Mouse (Mus musculus) forebrain, embryonic 12.5 days (tissue): ENCODE data around the gene Fkbp2. TPM values are rescaled to one million over a fixed set of nuclear protein-coding genes. Genes with fewer than 3 reads are reported as not detected.

Experiments used
- ATAC-seq: fragments of 200-750 bp; cut with Nextera tagmentation; 2 replicates; pipeline ENCODE4 v1.8.0; 2017; ENCODE audit warnings: moderate TSS enrichment; ENCODE audit not compliant: low FRiP score
- H3K27ac ChIP-seq: fragments of 300-500 bp; sonication (generic); 2 replicates; pipeline ENCODE4 v1.5.1; 2016; ENCODE audit warnings: mild to moderate bottlenecking
- H3K27me3 ChIP-seq: fragments of 300-500 bp; sonication (generic); 2 replicates; pipeline ENCODE4 v1.6.1; 2016; ENCODE audit warnings: mild to moderate bottlenecking
- H3K36me3 ChIP-seq: fragments of 300-500 bp; sonication (generic); replicated peaks from 2 replicates; pipeline ENCODE4 v1.6.1; 2016; ENCODE audit warnings: mild to moderate bottlenecking
- H3K4me1 ChIP-seq: fragments of 300-500 bp; sonication (generic); 2 replicates; pipeline ENCODE4 v1.6.1; 2016
- H3K4me2 ChIP-seq: fragments of 300-500 bp; sonication (generic); 2 replicates; pipeline ENCODE4 v1.6.1; 2016; ENCODE audit warnings: mild to moderate bottlenecking, moderate library complexity
- H3K4me3 ChIP-seq: fragments of 300-500 bp; sonication (generic); replicated peaks from 2 replicates; pipeline ENCODE4 v1.5.1; 2016; ENCODE audit warnings: mild to moderate bottlenecking
- H3K9ac ChIP-seq: fragments of 300-500 bp; sonication (generic); 2 replicates; pipeline ENCODE4 v1.6.1; 2016; ENCODE audit warnings: mild to moderate bottlenecking
- H3K9me3 ChIP-seq: fragments of 300-500 bp; sonication (generic); 2 replicates; pipeline ENCODE4 v1.6.1; 2016
- WGBS: fragments of 180-500 bp; shearing (Covaris S2); methylation state at CpG from one replicate; pipeline ENCODE4 v1.1.7; 2016; 5-methylcytosine and 5-hydroxymethylcytosine counted together
- polyA plus RNA-seq: library from polyadenylated mRNA; unstranded; fragments of >200 nt; fragmentation: Nextera tagmentation; extraction: Ambion mirVana; gene quantifications from 2 replicates; pipeline ENCODE4 v1.2.1, GENCODE M21; 2016

The Fkbp2 gene
- polyA plus RNA-seq, 1 experiment from 2014 or later, result 79.8 TPM

GRCm38 (mm10) chr19:6941372-6942248 lies 38.7 kb downstream of the Fkbp2 start, which contains the start of gene Bad:
Gene Bad, plus strand, starts transcription at chr19:6941861.
- WGBS, result under 1% methylated on average over 83 of the region's 83 CpGs

GRCm38 (mm10) chr19:6940396-6941351 lies 39.6 kb downstream of the Fkbp2 start:
- no peaks in the 10 kb centered on the region for H3K9me3 ChIP-seq
- 20% methylated on average over 29 of the region's 29 CpGs for WGBS
- ATAC-seq, result peak; percentile 4
- peaks cover 8% of the 10 kb centered on the region for H3K27me3 ChIP-seq
- peaks cover 32% of the 10 kb centered on the region for H3K4me1 ChIP-seq
- peak overlapping the region; percentile 91 for H3K9ac ChIP-seq
- H3K27ac ChIP-seq, result peak overlapping the region; percentile 95; the same call in 1 of the 2 replicates
- H3K4me2 ChIP-seq, result peak overlapping the region; percentile 99
- peak overlapping the region; percentile 83 for H3K4me3 ChIP-seq
- 0 out of 2 replicates have a peak, but pooled peaks cover 6% of the 10 kb centered on the region for H3K36me3 ChIP-seq

More at GRCm38 (mm10) chr19:6941372-6942248, 38.7 kb downstream of the Fkbp2 start, which contains the start of gene Bad:
- H3K9ac ChIP-seq, result peak within 1 kb of the TSS; percentile 91
- H3K27ac ChIP-seq, result peak within 1 kb of the TSS; percentile 95
- 0 out of 2 replicates have a peak, but pooled peaks cover 6% of the 10 kb centered on the region for H3K36me3 ChIP-seq
- no peaks in the 10 kb centered on the region for H3K27me3 ChIP-seq
- H3K4me2 ChIP-seq, result peak within 1 kb of the TSS; percentile 99
- H3K9me3 ChIP-seq, result no peaks in the 10 kb centered on the region
- peak within 1 kb of the TSS; percentile 83 for H3K4me3 ChIP-seq
- peak; percentile 87 for ATAC-seq
- peaks cover 32% of the 10 kb centered on the region for H3K4me1 ChIP-seq

- ATAC-seq, result no peak
- Histone ChIP-seq H3K27ac (no peak overlapping the region), H3K4me1 (peaks cover 32% of the 10 kb centered on the region), H3K36me3 (no peaks in the 10 kb centered on the region), H3K9me3 (no peaks in the 10 kb centered on the region), H3K4me3 (no peak overlapping the region), H3K4me2 (peak overlapping the region; percentile 99), H3K27me3 (peaks cover 21% of the 10 kb centered on the region), H3K9ac (no peak overlapping the region)
- 89% methylated on average over 20 of the region's 20 CpGs for WGBS
Measured at GRCm38 (mm10) chr19:6939106-6940002, 40.9 kb downstream of the Fkbp2 start.

GRCm38 (mm10) chr19:6937541-6938465 lies 42.5 kb downstream of the Fkbp2 start:
- H3K4me3 ChIP-seq, result no peak overlapping the region
- no peak overlapping the region for H3K27ac ChIP-seq
- no peaks in the 10 kb centered on the region for H3K9me3 ChIP-seq
- 83% methylated on average over 16 of the region's 16 CpGs for WGBS
- H3K9ac ChIP-seq, result no peak overlapping the region
- H3K4me2 ChIP-seq, result no peak overlapping the region
- no peak for ATAC-seq
- H3K36me3 ChIP-seq, result no peaks in the 10 kb centered on the region
- H3K4me1 ChIP-seq, result peaks cover 40% of the 10 kb centered on the region
- H3K27me3 ChIP-seq, result peaks cover 36% of the 10 kb centered on the region

GRCm38 (mm10) chr19:6936299-6936698 lies 44.0 kb downstream of the Fkbp2 start:
- no peak overlapping the region for H3K4me3 ChIP-seq
- no peak overlapping the region for H3K9ac ChIP-seq
- WGBS, result 24% methylated on average over 3 of the region's 3 CpGs
- H3K27me3 ChIP-seq, result peaks cover 51% of the 10 kb centered on the region
- H3K27ac ChIP-seq, result no peak overlapping the region
- H3K9me3 ChIP-seq, result no peaks in the 10 kb centered on the region
- peaks cover 35% of the 10 kb centered on the region for H3K4me1 ChIP-seq
- H3K4me2 ChIP-seq, result no peak overlapping the region
- no peak for ATAC-seq
- H3K36me3 ChIP-seq, result no peaks in the 10 kb centered on the region

GRCm38 (mm10) chr19:6934195-6934977 lies 45.9 kb downstream of the Fkbp2 start, which contains the start of gene Kcnk4:
Gene Kcnk4, minus strand, starts transcription at chr19:6934515.
- WGBS, result 9% methylated on average over 23 of the region's 23 CpGs
- peak within 1 kb of the TSS; percentile 38 for H3K9ac ChIP-seq
- peak within 1 kb of the TSS; percentile 38 for H3K4me3 ChIP-seq
- H3K4me1 ChIP-seq, result peaks cover 18% of the 10 kb centered on the region
- H3K36me3 ChIP-seq, result no peaks in the 10 kb centered on the region
- no peak within 1 kb of the TSS for H3K27ac ChIP-seq
- ATAC-seq, result no peak
- peak within 1 kb of the TSS; percentile 55 for H3K4me2 ChIP-seq
- peaks cover 68% of the 10 kb centered on the region for H3K27me3 ChIP-seq
- H3K9me3 ChIP-seq, result no peaks in the 10 kb centered on the region

GRCm38 (mm10) chr19:6933436-6934194 lies 46.7 kb downstream of the Fkbp2 start:
- no peak overlapping the region for H3K27ac ChIP-seq
- H3K4me3 ChIP-seq, result peak overlapping the region; percentile 38
- H3K4me2 ChIP-seq, result peak overlapping the region; percentile 55
- 4% methylated on average over 58 of the region's 58 CpGs for WGBS
- H3K27me3 ChIP-seq, result peaks cover 76% of the 10 kb centered on the region
- peak; percentile 28; the same call in 1 of the 2 replicates for ATAC-seq
- no peaks in the 10 kb centered on the region for H3K9me3 ChIP-seq
- peaks cover 11% of the 10 kb centered on the region for H3K4me1 ChIP-seq
- peak overlapping the region; percentile 38 for H3K9ac ChIP-seq
- H3K36me3 ChIP-seq, result no peaks in the 10 kb centered on the region

- H3K4me3 ChIP-seq, result no peak overlapping the region
- H3K36me3 ChIP-seq, result no peaks in the 10 kb centered on the region
- no peak for ATAC-seq
- no peak overlapping the region for H3K27ac ChIP-seq
- no peak overlapping the region for H3K9ac ChIP-seq
- H3K9me3 ChIP-seq, result no peaks in the 10 kb centered on the region
- peak overlapping the region; percentile 55; the same call in 1 of the 2 replicates for H3K4me2 ChIP-seq
- H3K27me3 ChIP-seq, result peaks cover 81% of the 10 kb centered on the region
- WGBS, result 15% methylated on average over 4 of the region's 4 CpGs
- H3K4me1 ChIP-seq, result peaks cover 11% of the 10 kb centered on the region
Measured at GRCm38 (mm10) chr19:6933102-6933435, 47.2 kb downstream of the Fkbp2 start.

GRCm38 (mm10) chr19:6932018-6932417 lies 48.3 kb downstream of the Fkbp2 start:
- Histone ChIP-seq H3K9ac (no peak overlapping the region), H3K4me3 (no peak overlapping the region), H3K27me3 (peaks cover 91% of the 10 kb centered on the region), H3K9me3 (no peaks in the 10 kb centered on the region), H3K27ac (no peak overlapping the region), H3K36me3 (no peaks in the 10 kb centered on the region), H3K4me2 (no peak overlapping the region), H3K4me1 (peaks cover 13% of the 10 kb centered on the region)
- ATAC-seq, result no peak
- 28% methylated on average over 1 of the region's 1 CpGs for WGBS
